Mouse (Mus musculus): ENCODE results near the gene Cdh24. TPM values are rescaled to one million over a fixed set of nuclear protein-coding genes. Genes with fewer than 3 reads are reported as not detected.

The Cdh24 gene
- 7.1 and 8.0 TPM in 2 replicates for polyA plus RNA-seq (2015; fragmentation: Nextera tagmentation; extraction: Ambion mirVana)

DNA sequence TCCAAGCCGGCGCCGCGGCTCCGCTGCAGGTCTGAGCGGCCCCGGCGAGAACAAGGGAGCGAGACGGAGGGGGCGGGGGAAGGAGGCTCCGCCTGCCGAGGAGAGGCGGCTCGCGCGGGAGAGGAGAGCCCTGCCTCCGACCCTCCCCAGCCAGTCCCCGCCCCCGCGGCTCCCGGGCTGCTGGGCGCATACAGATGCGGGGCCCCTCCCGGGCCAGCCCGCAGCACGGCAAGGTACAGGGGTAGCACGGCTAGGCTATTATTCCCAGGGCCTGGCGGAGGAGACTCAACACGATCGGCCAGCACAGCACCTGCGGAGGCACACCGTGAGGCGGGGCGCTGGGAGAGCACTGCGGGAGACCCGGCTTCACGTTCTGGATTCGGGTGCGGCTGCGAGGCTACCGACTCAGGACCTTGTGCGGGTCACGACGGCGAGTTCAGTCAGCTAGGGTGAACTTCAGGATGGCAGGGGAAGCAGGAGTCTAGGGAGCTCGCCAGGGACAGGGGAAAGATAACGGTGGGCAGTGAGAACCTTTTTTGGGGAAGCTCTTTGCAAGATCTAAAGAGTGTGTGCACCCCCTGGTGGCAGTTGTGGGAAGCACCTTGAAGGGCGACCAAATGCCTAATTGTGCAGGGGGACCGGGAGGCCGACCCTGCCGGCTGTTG, at the start of gene Cdh24:
Gene Cdh24 (minus strand): TSS at position 60 of the 665 bp plus-strand sequence.
- peak within 1 kb of the TSS; percentile 72 for H3K4me3 ChIP-seq
- H3K36me3 ChIP-seq (ENCODE audit: poor library complexity, severe bottlenecking): peaks cover 67% of the 10 kb centered on the region
- H3K9ac ChIP-seq: peak within 1 kb of the TSS; percentile 93
- peak within 1 kb of the TSS; percentile 93 for H3K4me2 ChIP-seq
- peaks cover 31% of the 10 kb centered on the region for H3K4me1 ChIP-seq
- under 1% methylated on average over 52 of the region's 52 CpGs for WGBS
- peak within 1 kb of the TSS; percentile 92 for H3K27ac ChIP-seq
- no peaks in the 10 kb centered on the region for H3K9me3 ChIP-seq (replicated peaks)
- peak; percentile 94 for ATAC-seq
- H3K27me3 ChIP-seq: no peaks in the 10 kb centered on the region

DNA sequence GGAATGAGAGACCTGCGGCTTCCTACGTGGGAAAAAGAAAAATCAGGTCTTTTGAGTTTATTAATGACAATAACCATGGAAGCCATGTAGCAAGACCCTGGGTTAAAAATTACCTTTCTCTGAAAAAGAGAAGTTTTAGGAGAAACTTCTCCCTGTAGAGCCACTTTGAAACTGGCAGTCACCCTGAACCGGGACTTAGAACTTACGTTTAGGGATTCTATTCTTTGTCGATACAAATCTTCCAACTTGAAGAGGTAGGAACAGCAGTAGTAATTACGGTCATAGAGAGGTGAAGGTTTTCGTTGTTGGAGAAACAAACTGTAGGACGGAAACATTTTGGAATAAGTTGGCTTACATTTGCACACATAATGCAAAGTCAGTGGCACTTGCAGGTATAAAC, 46.1 kb upstream of the Cdh24 start:
- H3K4me1 ChIP-seq: peaks cover 28% of the 10 kb centered on the region
- peaks cover 34% of the 10 kb centered on the region for H3K36me3 ChIP-seq (ENCODE audit: poor library complexity, severe bottlenecking)
- peak overlapping the region; percentile 78 for H3K4me3 ChIP-seq
- peak overlapping the region; percentile 85 for H3K9ac ChIP-seq
- H3K27me3 ChIP-seq: no peaks in the 10 kb centered on the region
- peak overlapping the region; percentile 72 for H3K4me2 ChIP-seq
- H3K27ac ChIP-seq: peak overlapping the region; percentile 65
- no peaks in the 10 kb centered on the region for H3K9me3 ChIP-seq (replicated peaks)
- 7% methylated on average over 8 of the region's 8 CpGs for WGBS
- no peak for ATAC-seq

DNA sequence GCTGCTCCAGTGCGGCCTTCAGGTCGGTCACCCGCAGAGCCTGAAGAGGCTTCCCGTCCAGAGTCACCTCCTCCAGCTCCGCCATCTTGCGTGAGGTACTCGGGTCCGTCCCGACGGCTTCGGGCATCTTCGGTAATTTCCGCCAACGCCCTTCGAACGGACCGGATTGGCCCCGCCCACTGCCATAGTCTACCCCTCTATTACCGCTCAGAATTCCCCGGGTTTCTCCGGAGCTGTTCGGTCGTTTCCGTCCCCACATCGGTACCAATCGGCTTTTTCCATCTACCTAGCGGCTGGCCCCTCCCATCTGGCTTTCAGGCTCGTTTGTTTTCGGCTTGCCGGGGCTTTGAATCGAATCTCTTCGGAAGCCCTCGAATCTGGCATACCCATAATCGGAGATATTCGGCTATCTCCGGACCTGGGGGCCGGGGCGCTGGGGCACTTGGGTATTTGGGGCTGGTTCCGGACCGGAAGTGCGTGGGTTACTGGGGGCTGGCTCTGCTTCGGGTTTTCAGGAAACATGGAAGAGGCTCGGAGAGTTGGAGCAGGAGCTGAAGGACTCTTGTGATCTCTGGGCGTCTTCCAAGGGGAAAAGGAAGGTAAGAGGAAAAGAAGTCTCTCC, 45.5 kb upstream of the Cdh24 start, which contains the start of gene Acin1:
Gene Acin1 (minus strand): TSS at position 410 of the 622 bp plus-strand sequence.
- Histone ChIP-seq H3K27me3 (no peaks in the 10 kb centered on the region), H3K4me1 (peaks cover 28% of the 10 kb centered on the region), H3K9ac (peak within 1 kb of the TSS; percentile 93), H3K9me3 (replicated peaks) (no peaks in the 10 kb centered on the region), H3K36me3 (ENCODE audit: poor library complexity, severe bottlenecking) (peaks cover 40% of the 10 kb centered on the region), H3K4me3 (peak within 1 kb of the TSS; percentile 78), H3K27ac (peak within 1 kb of the TSS; percentile 92), H3K4me2 (peak within 1 kb of the TSS; percentile 79)
- WGBS: under 1% methylated on average over 44 of the region's 44 CpGs
- peak; percentile 98 for ATAC-seq

DNA sequence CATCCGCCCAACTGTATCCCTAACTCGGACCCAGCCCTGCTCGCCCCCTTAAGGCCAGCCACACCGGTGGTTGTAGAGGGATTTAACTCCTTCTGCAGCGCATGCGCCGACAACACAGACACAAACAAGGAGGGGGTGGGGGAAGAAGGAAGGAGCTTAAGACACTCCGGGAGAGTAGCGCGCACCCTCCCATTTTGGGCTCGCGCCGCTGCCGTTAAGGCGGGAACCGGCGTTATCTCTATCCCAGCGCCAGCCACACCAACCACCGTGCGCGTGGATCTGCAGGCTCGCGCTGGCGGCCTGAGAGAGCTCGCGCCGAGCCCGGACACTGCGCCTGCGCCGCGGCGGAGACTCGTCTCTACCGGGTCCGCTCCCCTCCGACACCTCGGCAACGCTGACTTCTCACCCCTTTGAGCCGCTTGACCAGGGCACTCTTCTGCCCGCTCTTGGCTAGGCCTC, 44.9 kb upstream of the Cdh24 start, which contains the start of gene 1700123O20Rik:
Gene 1700123O20Rik (plus strand): TSS at position 154 of the 459 bp plus-strand sequence.
- Histone ChIP-seq H3K9ac (peak within 1 kb of the TSS; percentile 93), H3K4me1 (peaks cover 28% of the 10 kb centered on the region), H3K27ac (peak within 1 kb of the TSS; percentile 92), H3K9me3 (replicated peaks) (no peaks in the 10 kb centered on the region), H3K27me3 (no peaks in the 10 kb centered on the region), H3K36me3 (ENCODE audit: poor library complexity, severe bottlenecking) (peaks cover 44% of the 10 kb centered on the region), H3K4me2 (peak within 1 kb of the TSS; percentile 79), H3K4me3 (peak within 1 kb of the TSS; percentile 78)
- WGBS: under 1% methylated on average over 41 of the region's 41 CpGs
- peak; percentile 77 for ATAC-seq

- Histone ChIP-seq H3K9ac (peak overlapping the region; percentile 93), H3K4me3 (peak overlapping the region; percentile 78), H3K9me3 (replicated peaks) (no peaks in the 10 kb centered on the region), H3K36me3 (ENCODE audit: poor library complexity, severe bottlenecking) (peaks cover 42% of the 10 kb centered on the region), H3K27me3 (no peaks in the 10 kb centered on the region), H3K4me1 (peaks cover 28% of the 10 kb centered on the region), H3K4me2 (peak overlapping the region; percentile 79), H3K27ac (no peak overlapping the region; the same call in 1 of the 2 replicates)
- WGBS: 15% methylated on average over 8 of the region's 8 CpGs
- ATAC-seq: no peak
These were observed 44.3 kb upstream of the Cdh24 start for GRCm38 (mm10) chr14:54685471-54685870.

GRCm38 (mm10) chr14:54682396-54682795, 41.2 kb upstream of the Cdh24 start:
- Histone ChIP-seq H3K4me3 (no peak overlapping the region), H3K27ac (no peak overlapping the region), H3K9ac (no peak overlapping the region), H3K4me1 (peaks cover 14% of the 10 kb centered on the region), H3K4me2 (no peak overlapping the region), H3K9me3 (replicated peaks) (no peaks in the 10 kb centered on the region), H3K36me3 (ENCODE audit: poor library complexity, severe bottlenecking) (peaks cover 47% of the 10 kb centered on the region), H3K27me3 (no peaks in the 10 kb centered on the region)
- 93% methylated on average over 3 of the region's 3 CpGs for WGBS
- ATAC-seq: no peak

- H3K9me3 ChIP-seq (replicated peaks): no peaks in the 10 kb centered on the region
- no peak overlapping the region for H3K9ac ChIP-seq
- H3K4me2 ChIP-seq: no peak overlapping the region
- no peak for ATAC-seq
- H3K36me3 ChIP-seq (ENCODE audit: poor library complexity, severe bottlenecking): peaks cover 75% of the 10 kb centered on the region
- no peak overlapping the region for H3K4me3 ChIP-seq
- H3K4me1 ChIP-seq: no peaks in the 10 kb centered on the region
- H3K27me3 ChIP-seq: no peaks in the 10 kb centered on the region
- no peak overlapping the region for H3K27ac ChIP-seq
- 91% methylated on average over 16 of the region's 16 CpGs for WGBS
These were observed 37.6 kb upstream of the Cdh24 start for GRCm38 (mm10) chr14:54678657-54679304.

DNA sequence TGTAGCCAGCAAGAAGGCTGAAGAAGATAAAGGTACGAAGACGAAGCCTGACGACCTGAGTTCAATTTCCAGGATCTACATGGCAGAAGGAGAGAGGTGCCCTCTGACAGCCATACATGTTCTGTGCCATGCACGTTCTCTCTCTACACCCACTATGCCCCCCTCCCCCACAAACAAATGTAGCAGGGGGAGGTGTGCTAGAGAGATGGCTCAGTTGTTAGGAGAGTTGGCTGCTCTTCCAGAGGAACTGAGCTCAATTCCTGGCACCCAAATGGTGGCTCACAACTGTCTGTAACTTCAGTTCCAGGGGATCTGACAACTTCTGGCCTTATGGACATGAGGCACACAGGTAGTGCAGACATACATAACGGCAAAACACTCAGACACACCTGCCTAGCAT, 35.1 kb upstream of the Cdh24 start:
- no peak overlapping the region for H3K4me3 ChIP-seq
- no peaks in the 10 kb centered on the region for H3K9me3 ChIP-seq (replicated peaks)
- no peak overlapping the region for H3K4me2 ChIP-seq
- H3K27ac ChIP-seq: no peak overlapping the region
- H3K36me3 ChIP-seq (ENCODE audit: poor library complexity, severe bottlenecking): peaks cover 84% of the 10 kb centered on the region
- H3K4me1 ChIP-seq: no peaks in the 10 kb centered on the region
- H3K9ac ChIP-seq: no peak overlapping the region
- WGBS: 92% methylated on average over 5 of the region's 5 CpGs
- H3K27me3 ChIP-seq: no peaks in the 10 kb centered on the region
- no peak for ATAC-seq

GRCm38 (mm10) chr14:54674317-54674716, 33.2 kb upstream of the Cdh24 start:
- Histone ChIP-seq H3K4me2 (no peak overlapping the region), H3K4me1 (no peaks in the 10 kb centered on the region), H3K27ac (no peak overlapping the region), H3K9me3 (replicated peaks) (no peaks in the 10 kb centered on the region), H3K4me3 (no peak overlapping the region), H3K9ac (no peak overlapping the region), H3K27me3 (no peaks in the 10 kb centered on the region), H3K36me3 (ENCODE audit: poor library complexity, severe bottlenecking) (peaks cover 84% of the 10 kb centered on the region)
- ATAC-seq: no peak
- WGBS: 87% methylated on average over 2 of the region's 2 CpGs

DNA sequence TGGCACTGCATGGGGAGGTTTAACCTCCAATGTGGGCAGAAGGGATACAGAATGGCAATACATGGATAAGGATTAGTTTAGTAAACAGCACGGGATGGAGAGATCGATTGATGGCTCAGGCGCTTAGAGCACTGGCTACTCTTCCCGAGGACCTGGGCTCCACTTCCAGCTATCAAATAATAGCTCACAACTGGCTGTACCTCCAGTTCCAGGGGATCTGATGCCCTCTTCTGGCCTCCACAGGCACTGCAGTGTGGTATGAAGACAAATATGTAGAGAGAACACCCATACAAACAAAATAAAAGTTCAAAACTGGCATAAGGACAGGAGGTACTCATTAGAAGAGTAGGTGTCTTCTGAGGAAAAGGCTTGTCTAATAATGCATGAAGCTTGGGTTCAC, 28.2 kb upstream of the Cdh24 start:
- no peaks in the 10 kb centered on the region for H3K4me1 ChIP-seq
- no peak for ATAC-seq
- no peak overlapping the region for H3K27ac ChIP-seq
- H3K4me3 ChIP-seq: no peak overlapping the region
- H3K4me2 ChIP-seq: no peak overlapping the region
- peaks cover 86% of the 10 kb centered on the region for H3K36me3 ChIP-seq (ENCODE audit: poor library complexity, severe bottlenecking)
- 73% methylated on average over 4 of the region's 4 CpGs for WGBS
- H3K27me3 ChIP-seq: no peaks in the 10 kb centered on the region
- no peak overlapping the region for H3K9ac ChIP-seq
- H3K9me3 ChIP-seq (replicated peaks): no peaks in the 10 kb centered on the region

GRCm38 (mm10) chr14:54664477-54665222, 23.5 kb upstream of the Cdh24 start:
- ATAC-seq: no peak
- Histone ChIP-seq H3K9ac (no peak overlapping the region), H3K4me1 (no peaks in the 10 kb centered on the region), H3K4me2 (no peak overlapping the region), H3K36me3 (ENCODE audit: poor library complexity, severe bottlenecking) (peaks cover 97% of the 10 kb centered on the region), H3K9me3 (replicated peaks) (no peaks in the 10 kb centered on the region), H3K27ac (no peak overlapping the region), H3K27me3 (no peaks in the 10 kb centered on the region), H3K4me3 (no peak overlapping the region)
- 92% methylated on average over 10 of the region's 10 CpGs for WGBS

All from forebrain, embryonic 13.5 days (tissue).